Mouse (Mus musculus): ENCODE measurements around the gene Polr3c.

- TF ChIP-seq ZNF384 (IDR thresholded peaks at IDR 0.05; ENCODE audit: low read depth, low read length) (no peak), CHD2 (IDR thresholded peaks at IDR 0.05; ENCODE audit: low read depth, low read length) (no peak), ZC3H11A (IDR thresholded peaks at IDR 0.05; ENCODE audit: borderline replicate concordance, low read depth, low read length) (no peak), HCFC1 (IDR thresholded peaks at IDR 0.05; ENCODE audit: borderline replicate concordance, insufficient read depth, low read length) (no peak), MAFK (IDR thresholded peaks at IDR 0.05; ENCODE audit: insufficient read depth, low read depth, low read length) (no peak)
Measured at GRCm38 (mm10) chr3:96680269-96680956, 47.0 kb downstream of the Polr3c start.

Measured in ES-E14 (cell line).